Mouse (Mus musculus): ENCODE measurements around the gene BC030870.

BC030870 gene

DNA sequence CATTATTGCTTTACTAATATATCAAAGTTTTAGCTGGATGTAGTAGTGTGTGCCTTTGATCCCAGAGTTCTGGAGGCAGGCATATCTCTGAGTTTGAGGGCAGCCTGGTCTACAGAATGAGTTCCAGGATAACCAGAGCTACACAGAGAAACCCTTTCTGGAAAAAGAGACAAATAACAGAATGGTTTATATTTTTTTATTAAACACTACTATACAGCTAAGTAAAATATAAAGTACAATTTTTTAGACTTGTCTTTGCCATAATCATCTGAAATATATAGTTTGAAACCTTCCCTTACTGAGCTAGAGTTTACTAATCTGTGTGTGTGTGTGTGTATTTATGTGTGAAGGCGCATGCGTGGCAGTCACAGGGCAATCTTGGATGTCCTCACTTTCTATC lies 54.6 kb downstream of the BC030870 start, which contains the start of gene Gm10663:
TSS of gene Gm10663 (plus strand) at position 301 of the 400 bp plus-strand sequence.
- no peak for DNase-seq (ENCODE audit: low read depth)

- DNase-seq (ENCODE audit: low read depth): no peak
Measured at GRCm38 (mm10) chr8:65070996-65071395, 58.4 kb downstream of the BC030870 start.

DNA sequence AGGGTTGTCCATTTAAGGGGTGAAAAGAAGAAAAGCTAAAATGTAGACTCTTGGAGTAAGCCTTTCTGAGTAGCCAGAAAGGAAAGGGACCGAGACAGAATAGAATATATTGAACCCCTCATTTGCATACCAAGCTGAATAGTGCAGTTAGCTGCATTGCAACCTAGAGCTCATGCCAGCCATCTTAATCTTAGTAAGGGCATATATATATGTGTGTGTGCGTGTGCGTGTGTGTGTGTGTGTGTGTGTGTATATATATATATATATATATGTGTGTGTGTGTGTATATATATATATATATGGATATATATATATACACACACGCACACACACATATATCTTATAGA lies 60.9 kb downstream of the BC030870 start:
- DNase-seq (ENCODE audit: low read depth): no peak

DNA sequence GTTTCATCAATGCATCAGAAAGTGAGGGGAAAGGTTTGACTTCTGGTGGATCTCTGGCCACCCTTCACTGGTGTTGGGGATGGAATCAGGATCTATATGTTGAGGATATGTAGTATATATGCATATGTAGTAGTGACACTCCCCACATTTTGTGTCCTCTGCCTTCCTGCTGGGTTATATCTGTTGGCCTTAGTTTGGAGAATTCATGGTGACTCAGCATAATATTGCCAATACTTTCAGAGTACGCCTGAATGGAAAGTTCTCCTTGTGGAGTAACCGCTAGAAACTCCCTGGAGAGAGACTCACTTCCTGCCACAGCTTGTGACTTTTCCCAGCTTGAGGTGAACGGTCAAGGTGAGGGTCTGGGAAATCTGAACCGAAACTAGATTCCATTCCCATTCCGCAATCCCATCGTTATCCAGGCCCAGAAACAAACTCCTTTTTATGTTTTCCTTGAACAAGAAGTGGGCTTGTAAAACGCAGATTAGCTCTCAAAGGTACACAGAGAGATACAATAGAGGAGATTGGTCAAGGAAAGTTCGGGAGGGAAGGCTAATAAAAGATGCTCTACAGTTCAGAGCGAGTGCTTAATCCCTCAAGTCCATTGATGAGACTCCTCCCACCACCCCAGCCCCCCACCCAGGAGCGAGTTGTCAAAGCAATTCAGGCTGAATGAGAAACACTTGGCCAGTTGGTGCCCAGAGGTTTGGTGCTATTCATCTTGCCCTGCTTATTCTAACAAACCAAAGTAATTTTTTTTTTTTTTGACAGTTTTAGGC lies 61.5 kb downstream of the BC030870 start:
- no peak for DNase-seq (ENCODE audit: low read depth)

DNA sequence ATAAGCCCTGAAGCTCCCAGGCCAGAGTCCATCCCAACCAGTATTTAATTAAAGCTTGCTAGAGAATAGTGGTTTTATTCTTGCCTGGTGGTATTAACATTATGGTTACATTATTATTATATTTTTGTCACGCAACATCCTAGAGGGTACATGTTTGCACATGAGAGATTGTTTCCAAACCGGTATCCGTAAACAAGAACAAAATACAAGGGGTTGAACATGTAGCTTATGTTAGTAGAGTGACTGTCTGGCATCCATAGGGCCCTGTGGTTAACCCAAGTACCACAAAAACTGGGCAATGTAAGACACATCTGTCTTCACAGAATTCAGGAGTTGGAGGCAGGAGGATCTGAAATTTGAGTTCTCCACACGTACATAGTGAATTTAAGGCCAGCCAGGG lies 62.3 kb downstream of the BC030870 start:
- DNase-seq (ENCODE audit: low read depth): no peak

GRCm38 (mm10) chr8:65065622-65066021 lies 63.7 kb downstream of the BC030870 start:
- DNase-seq (ENCODE audit: low read depth): no peak

DNA sequence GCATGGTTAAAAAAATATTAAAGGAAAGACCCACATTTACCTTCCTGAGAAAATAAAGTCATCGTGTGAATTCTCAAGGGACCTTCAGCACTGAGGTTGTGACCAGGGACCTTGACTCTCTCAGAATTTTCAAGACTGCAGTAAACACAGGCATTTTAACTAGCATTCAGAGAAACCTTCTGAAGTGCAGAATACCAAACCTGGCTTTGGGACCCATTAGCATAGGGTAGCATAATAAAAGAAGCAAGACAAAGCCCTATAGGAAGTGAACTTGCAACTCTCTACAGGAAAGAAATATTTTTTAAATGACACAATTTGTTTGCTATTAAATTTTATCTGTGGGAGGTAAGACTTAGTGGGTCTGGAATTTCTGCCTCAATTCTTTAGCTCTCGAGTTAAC lies 65.3 kb downstream of the BC030870 start:
- DNase-seq (ENCODE audit: low read depth): no peak

DNA sequence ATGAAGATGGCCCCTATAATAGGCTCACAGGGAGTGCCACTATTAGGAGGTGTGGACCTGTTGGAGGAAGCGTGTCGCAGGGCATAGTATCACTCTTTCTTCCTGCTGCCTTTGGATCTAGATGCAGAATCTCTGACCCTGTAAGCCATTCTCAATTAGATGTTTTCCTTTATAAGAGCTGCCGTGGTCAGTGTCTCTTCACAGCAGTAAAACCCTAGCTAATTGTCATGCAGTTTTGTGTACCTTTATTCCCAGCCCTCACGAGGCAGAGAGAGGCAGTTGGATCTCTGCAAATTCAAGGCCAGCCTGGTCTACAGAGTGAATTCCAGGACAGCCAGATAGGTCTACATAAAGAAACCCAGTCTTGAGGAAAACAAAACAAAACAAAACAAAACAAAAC lies 67.2 kb downstream of the BC030870 start:
- DNase-seq (ENCODE audit: low read depth): no peak

DNA sequence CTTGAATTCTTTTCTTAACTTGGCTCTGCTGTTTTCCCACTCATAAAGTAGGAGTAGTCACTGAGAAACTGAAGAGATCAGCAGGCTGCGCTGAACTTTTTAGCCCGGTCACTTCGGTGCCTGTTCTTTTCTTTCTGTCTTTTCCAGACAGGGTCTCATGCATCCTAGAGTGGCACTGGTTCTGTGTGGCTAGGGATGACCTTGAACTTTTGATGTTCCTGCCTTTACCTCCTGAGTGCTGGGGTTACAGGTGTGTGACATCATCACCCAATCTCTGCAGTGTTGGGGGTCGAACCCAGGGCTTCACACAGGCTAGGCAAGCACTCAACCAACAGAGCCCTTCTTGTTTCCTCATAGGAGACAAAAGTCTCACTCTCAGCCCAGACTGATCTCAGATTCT lies 72.6 kb downstream of the BC030870 start:
- no peak for DNase-seq (ENCODE audit: low read depth)

DNA sequence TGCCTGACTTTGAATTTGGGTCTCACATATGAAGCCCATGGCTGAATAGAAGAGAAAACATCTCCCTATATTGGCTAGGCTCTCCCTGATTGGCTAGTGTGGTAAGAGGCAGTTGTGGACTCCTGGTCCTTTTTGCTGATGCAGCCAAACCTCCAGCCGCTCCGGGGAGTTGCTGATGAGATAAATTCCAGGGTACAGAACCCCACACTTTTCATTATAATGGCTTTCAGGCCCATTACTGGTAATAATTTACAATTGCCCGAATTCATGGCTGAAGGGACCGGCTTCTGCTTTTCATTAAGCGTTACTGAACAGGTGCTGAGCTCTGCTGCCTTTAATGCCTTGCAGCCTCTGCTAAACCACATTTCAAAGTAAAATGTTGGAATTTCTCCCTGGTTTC lies 75.4 kb downstream of the BC030870 start:
- no peak for DNase-seq (ENCODE audit: low read depth)

DNA sequence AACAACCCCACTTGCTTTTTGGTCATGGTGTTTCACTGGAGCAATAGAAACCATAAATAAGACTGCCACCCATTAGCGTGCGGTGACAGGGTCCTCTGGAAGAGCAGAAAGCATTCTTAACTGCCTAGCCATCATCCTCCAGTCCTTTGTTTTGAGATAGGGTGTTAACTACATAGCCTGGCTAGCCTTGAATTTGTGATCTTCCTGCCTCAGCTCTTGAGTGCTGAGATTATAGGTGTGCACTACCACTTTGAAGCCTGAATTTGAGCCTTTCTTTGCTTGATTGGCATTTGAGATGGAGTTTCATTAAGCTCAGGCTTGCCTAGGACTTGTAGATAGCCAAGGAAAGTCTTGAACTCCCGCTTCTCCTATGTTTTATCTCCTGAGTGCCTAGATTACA lies 75.8 kb downstream of the BC030870 start:
- DNase-seq (ENCODE audit: low read depth): no peak

DNA sequence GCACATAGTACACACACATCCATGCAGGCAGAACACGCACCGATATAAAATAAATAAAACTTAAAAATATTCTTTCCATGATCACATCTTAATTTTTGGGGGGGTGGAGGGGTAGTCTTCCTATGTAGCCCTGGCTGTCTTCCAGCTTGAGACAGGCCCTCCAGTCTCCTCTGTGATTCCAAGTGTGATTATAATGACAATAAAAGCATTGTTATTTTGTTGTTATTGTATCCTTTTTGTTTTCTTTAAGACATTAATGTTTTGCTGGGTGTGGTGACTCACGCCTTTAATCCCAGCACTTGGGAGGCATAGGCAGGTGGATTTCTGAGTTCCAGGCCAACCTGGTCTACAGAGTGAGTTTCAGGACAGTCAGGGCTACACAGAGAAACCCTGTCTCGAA lies 81.6 kb downstream of the BC030870 start:
- no peak for DNase-seq (ENCODE audit: low read depth)

DNA sequence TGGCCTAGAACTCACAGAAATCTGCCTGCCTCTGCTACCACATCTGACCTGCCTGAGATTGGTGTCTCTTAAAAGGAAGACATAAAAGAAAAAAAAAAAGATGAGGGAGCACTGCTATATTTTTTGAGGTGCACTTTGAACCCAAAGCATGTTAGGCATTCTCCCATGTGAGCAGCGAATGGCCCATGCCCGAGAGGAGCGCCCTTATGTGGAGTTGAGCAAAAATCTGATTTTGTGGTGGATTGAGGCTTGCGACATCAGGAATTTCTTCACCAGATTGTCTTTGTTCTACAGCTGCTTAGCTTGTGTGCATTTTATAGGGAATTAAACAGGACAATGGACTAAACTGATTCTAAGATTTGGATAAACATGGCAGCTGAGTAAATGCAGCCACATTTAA lies 82.2 kb downstream of the BC030870 start:
- no peak for DNase-seq (ENCODE audit: low read depth)

- DNase-seq (ENCODE audit: low read depth): no peak
Measured at GRCm38 (mm10) chr8:65046565-65046964, 82.8 kb downstream of the BC030870 start.

- no peak for DNase-seq (ENCODE audit: low read depth)
Measured at GRCm38 (mm10) chr8:65037117-65037533, 92.2 kb downstream of the BC030870 start, which contains the start of gene Apela. Gene Apela, minus strand, starts transcription at chr8:65037336.
